Mouse (Mus musculus) ES-Bruce4 (cell line): ENCODE measurements around the gene Mtus2. TPM values are rescaled to one million over a fixed set of nuclear protein-coding genes. Genes with fewer than 3 reads are reported as not detected.

Experiments
- H3K27ac ChIP-seq: 2 replicates; pipeline ENCODE4 v1.5.1; 2012; ENCODE audit warnings: low read length, inconsistent platforms; ENCODE audit not compliant: insufficient read depth
- H3K27me3 ChIP-seq: 2 replicates; pipeline ENCODE4 v1.6.1; 2012; ENCODE audit warnings: mild to moderate bottlenecking, low read length, inconsistent platforms; ENCODE audit not compliant: control insufficient read depth, poor library complexity, insufficient read depth, severe bottlenecking
- H3K36me3 ChIP-seq: 2 replicates; pipeline ENCODE4 v1.6.1; 2012; ENCODE audit warnings: inconsistent platforms, mild to moderate bottlenecking, low read length, moderate library complexity; ENCODE audit not compliant: control insufficient read depth, poor library complexity, insufficient read depth, severe bottlenecking
- H3K4me1 ChIP-seq: one replicate; pipeline ENCODE4 v1.8.1; 2011; ENCODE audit warnings: low read length; ENCODE audit not compliant: control insufficient read depth, insufficient read depth
- H3K4me3 ChIP-seq: 2 replicates; pipeline ENCODE4 v1.5.1; 2011; ENCODE audit warnings: low read depth, mild to moderate bottlenecking, low read length
- H3K9ac ChIP-seq: 2 replicates; pipeline ENCODE4 v1.6.1; 2012; ENCODE audit warnings: low read depth, mild to moderate bottlenecking, inconsistent platforms; ENCODE audit not compliant: poor library complexity, severe bottlenecking
- H3K9me3 ChIP-seq: replicated peaks from 2 replicates; pipeline ENCODE4 v1.6.1; 2012; ENCODE audit warnings: mild to moderate bottlenecking, low read length, inconsistent platforms; ENCODE audit not compliant: control insufficient read depth, poor library complexity, insufficient read depth, severe bottlenecking
- CTCF ChIP-seq: IDR thresholded peaks from one replicate; pipeline ENCODE4 v1.8.1; 2011; ENCODE audit warnings: low read depth, low read length
- EP300 ChIP-seq: IDR thresholded peaks from 2 replicates; pipeline ENCODE4 v1.6.1; 2011; ENCODE audit warnings: low read depth, low read length; ENCODE audit not compliant: insufficient read depth
- POLR2A ChIP-seq: IDR thresholded peaks from one replicate; pipeline ENCODE4 v1.8.1; 2011; ENCODE audit warnings: low read length; ENCODE audit not compliant: insufficient read depth
- polyA plus RNA-seq: library from polyadenylated mRNA; stranded (reverse); fragments of >200 nt; gene quantifications from 2 replicates; pipeline ENCODE4 v1.2.4, GENCODE M21; 2011; ENCODE audit warnings: low read depth; ENCODE audit not compliant: missing spikeins, insufficient read depth, insufficient read length

Gene Mtus2
- polyA plus RNA-seq, 1 experiment = 2.4 TPM

DNA sequence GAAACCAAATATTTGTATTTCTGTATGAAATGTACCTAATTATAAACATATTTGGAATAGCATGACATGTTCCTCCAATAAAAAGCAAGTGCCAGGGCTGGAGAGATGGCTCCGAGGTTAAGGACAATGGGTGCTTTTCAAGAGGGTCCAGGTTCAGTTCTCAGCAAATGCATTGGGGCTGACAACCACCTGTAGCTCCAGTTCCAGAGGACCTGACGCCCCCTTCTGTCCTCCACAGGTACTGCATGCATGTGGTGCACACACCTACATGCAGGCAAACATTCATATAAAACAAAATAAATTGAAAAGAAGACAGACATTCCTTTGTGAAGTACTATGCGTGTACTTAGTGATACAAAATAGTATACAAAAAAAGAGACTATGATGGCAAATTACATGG lies 102.2 kb downstream of the Mtus2 start:
- H3K9ac ChIP-seq = no peak overlapping the region
- H3K4me3 ChIP-seq = no peak overlapping the region
- H3K4me1 ChIP-seq = no peaks in the 10 kb centered on the region
- H3K9me3 ChIP-seq = no peaks in the 10 kb centered on the region
- H3K36me3 ChIP-seq = no peaks in the 10 kb centered on the region
- H3K27ac ChIP-seq = no peak overlapping the region
- TF ChIP-seq CTCF (no peak), POLR2A (no peak), EP300 (no peak)
- H3K27me3 ChIP-seq = no peaks in the 10 kb centered on the region

GRCm38 (mm10) chr5:148061869-148062268 lies 104.7 kb downstream of the Mtus2 start:
- TF ChIP-seq CTCF (peak; percentile 13), EP300 (no peak)
- no peaks in the 10 kb centered on the region for H3K36me3 ChIP-seq
- H3K4me1 ChIP-seq = no peaks in the 10 kb centered on the region
- no peaks in the 10 kb centered on the region for H3K27me3 ChIP-seq
- no peak overlapping the region for H3K27ac ChIP-seq
- H3K4me3 ChIP-seq = no peak overlapping the region
- no peak overlapping the region for H3K9ac ChIP-seq
- H3K9me3 ChIP-seq = no peaks in the 10 kb centered on the region

- Histone ChIP-seq H3K9me3 (no peaks in the 10 kb centered on the region), H3K27ac (no peak overlapping the region), H3K4me1 (no peaks in the 10 kb centered on the region), H3K4me3 (no peak overlapping the region), H3K36me3 (no peaks in the 10 kb centered on the region), H3K27me3 (no peaks in the 10 kb centered on the region), H3K9ac (no peak overlapping the region)
- no peak for TF ChIP-seq POLR2A
- TF ChIP-seq CTCF = no peak
- no peak for TF ChIP-seq EP300
Observed at GRCm38 (mm10) chr5:148063745-148064144, 106.6 kb downstream of the Mtus2 start.

GRCm38 (mm10) chr5:148065251-148065650 lies 108.1 kb downstream of the Mtus2 start:
- Histone ChIP-seq H3K4me1 (no peaks in the 10 kb centered on the region), H3K9me3 (no peaks in the 10 kb centered on the region), H3K27me3 (no peaks in the 10 kb centered on the region), H3K4me3 (no peak overlapping the region), H3K9ac (no peak overlapping the region), H3K27ac (no peak overlapping the region), H3K36me3 (no peaks in the 10 kb centered on the region)
- TF ChIP-seq CTCF (no peak), POLR2A (no peak), EP300 (no peak)

GRCm38 (mm10) chr5:148069909-148070308 lies 112.8 kb downstream of the Mtus2 start:
- Histone ChIP-seq H3K27ac (no peak overlapping the region), H3K36me3 (no peaks in the 10 kb centered on the region), H3K4me1 (no peaks in the 10 kb centered on the region), H3K27me3 (no peaks in the 10 kb centered on the region), H3K9ac (no peak overlapping the region), H3K9me3 (no peaks in the 10 kb centered on the region), H3K4me3 (no peak overlapping the region)
- no peak for TF ChIP-seq EP300
- TF ChIP-seq CTCF = no peak
- no peak for TF ChIP-seq POLR2A

DNA sequence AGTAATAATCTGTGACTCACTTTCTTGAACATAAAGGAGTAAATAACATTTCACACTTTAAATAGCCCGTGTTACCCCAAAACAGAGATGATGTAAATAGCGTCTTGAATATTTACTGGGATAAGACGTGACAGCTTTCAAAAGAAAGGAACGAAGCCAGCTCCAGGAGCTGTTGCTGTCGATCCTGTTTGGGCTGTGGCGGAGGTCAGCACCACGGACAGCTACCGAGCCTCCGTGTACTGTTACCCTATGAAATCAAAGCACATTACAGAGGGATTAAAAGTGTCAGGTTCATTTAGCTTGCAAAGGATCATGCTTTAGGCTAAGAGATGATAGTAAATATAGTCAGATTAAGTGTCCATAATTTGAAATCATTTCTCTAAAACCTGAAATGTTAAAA lies 114.7 kb downstream of the Mtus2 start:
- Histone ChIP-seq H3K4me1 (no peaks in the 10 kb centered on the region), H3K9ac (no peak overlapping the region), H3K27me3 (no peaks in the 10 kb centered on the region), H3K27ac (no peak overlapping the region), H3K36me3 (no peaks in the 10 kb centered on the region), H3K9me3 (no peaks in the 10 kb centered on the region), H3K4me3 (no peak overlapping the region)
- TF ChIP-seq EP300 (no peak), CTCF (no peak), POLR2A (no peak)
